Mouse (Mus musculus) Patski (cell line): ENCODE measurements around the gene B4galt1. TPM values are rescaled to one million over a fixed set of nuclear protein-coding genes. Genes with fewer than 3 reads are reported as not detected.
A peak's percentile ranks its signal among the peaks of the same experiment; 100 is the strongest.

Source experiments
- ATAC-seq: fragments of 100-300 bp; one replicate; pipeline ENCODE4 v1.8.0; 2021
- CTCF ChIA-PET: fragments of 350-600 bp; sonication (Branson Sonifier 250); formaldehyde crosslinking; loops from one replicate; lab custom pipeline; 2022; ENCODE audit warnings: inconsistent platforms; lab: Charles Lee
- POLR2A ChIA-PET: fragments of 350-600 bp; sonication (Branson Sonifier 250); formaldehyde crosslinking; loops from one replicate; lab custom pipeline; 2022; ENCODE audit warnings: antibody characterized with exemption, inconsistent platforms; lab: Charles Lee
- DNase-seq: peaks from one replicate; pipeline ENCODE4 v3.0.0-alpha.2; 2011; ENCODE audit warnings: low read depth, low spot score
- H3K27me3 ChIP-seq: fragments of 371-371 bp; one replicate; pipeline ENCODE4 v1.5.1; 2021
- CTCF ChIP-seq: fragments of 100-300 bp; IDR thresholded peaks from one replicate; pipeline ENCODE4 v1.5.1; 2021
- in situ Hi-C: fragments of 300-500 bp; cut with MboI; formaldehyde crosslinking; loops from 3 replicates; pipeline ENCODE4 v1.11.1; 2018; ENCODE audit warnings: low pct_unique_long_range_greater_than_20kb, mixed read lengths
- polyA plus RNA-seq: library from polyadenylated mRNA; unstranded; gene quantifications from one replicate; pipeline ENCODE4 v1.2.3, GENCODE M21; 2021

Gene B4galt1
- 32.1 TPM for polyA plus RNA-seq

GRCm38 (mm10) chr4:40853565-40854386, at the start of gene B4galt1:
TSS of gene B4galt1 (minus strand) at chr4:40854005.
- TF ChIP-seq CTCF: no peak
- ChIA-PET POLR2A (no interaction called here), CTCF (interaction anchor here (1.1 to 1.2 kb wide), 2 partner anchors 9 to 30 kb away, joined by 3 to 5 read pairs; no protein-coding TSS in a partner anchor)
- in situ Hi-C loops: no loop called here
- ATAC-seq (peak; percentile 92), DNase-seq (peak; percentile 81)
- H3K27me3 ChIP-seq: no peaks in the 10 kb centered on the region

- no peaks in the 10 kb centered on the region for H3K27me3 ChIP-seq
- ChIA-PET POLR2A (no interaction called here), CTCF (interaction anchor here (1.7 kb wide), 1 partner anchor 127 kb away, joined by 6 read pairs; no protein-coding TSS in a partner anchor)
- no peak for DNase-seq
- no peak for ATAC-seq
- no peak for TF ChIP-seq CTCF
- in situ Hi-C loops: no loop called here
These were observed 46.8 kb upstream of the B4galt1 start for GRCm38 (mm10) chr4:40900612-40901011.

- CTCF ChIA-PET: interaction anchor here (1.5 to 1.7 kb wide), 2 partner anchors 13 to 127 kb away, joined by 3 to 6 read pairs; no protein-coding TSS in a partner anchor
- no peak for ATAC-seq
These were observed 46.3 kb upstream of the B4galt1 start for GRCm38 (mm10) chr4:40900071-40900470.

GRCm38 (mm10) chr4:40899264-40899663, 45.5 kb upstream of the B4galt1 start:
- ATAC-seq: no peak
- ChIA-PET POLR2A (no interaction called here), CTCF (interaction anchor here (1.5 kb wide), 1 partner anchor 12 kb away, joined by 3 read pairs; no protein-coding TSS in a partner anchor)
- in situ Hi-C loops: no loop called here
- H3K27me3 ChIP-seq: no peaks in the 10 kb centered on the region
- DNase-seq: no peak
- no peak for TF ChIP-seq CTCF

More at GRCm38 (mm10) chr4:40900071-40900470, 46.3 kb upstream of the B4galt1 start:
- no peak for DNase-seq
- no peaks in the 10 kb centered on the region for H3K27me3 ChIP-seq
- in situ Hi-C loops: no loop called here
- no peak for TF ChIP-seq CTCF
- POLR2A ChIA-PET: no interaction called here

- POLR2A ChIA-PET: no interaction called here
- no peak for DNase-seq
- ATAC-seq: no peak
- no peak for TF ChIP-seq CTCF
- H3K27me3 ChIP-seq: no peaks in the 10 kb centered on the region
- in situ Hi-C loops: no loop called here
- CTCF ChIA-PET: interaction anchor here (1.0 to 1.5 kb wide), 2 partner anchors 12 to 13 kb away, joined by 3 read pairs; no protein-coding TSS in a partner anchor
These were observed 44.8 kb upstream of the B4galt1 start for GRCm38 (mm10) chr4:40898476-40899044.

GRCm38 (mm10) chr4:40895646-40896045, 41.8 kb upstream of the B4galt1 start:
- no peak for DNase-seq
- in situ Hi-C loops: no loop called here
- POLR2A ChIA-PET: no interaction called here

GRCm38 (mm10) chr4:40895118-40895517, 41.3 kb upstream of the B4galt1 start:
- no peak for TF ChIP-seq CTCF
- no peaks in the 10 kb centered on the region for H3K27me3 ChIP-seq
- in situ Hi-C loops: no loop called here
- DNase-seq: no peak
- ChIA-PET POLR2A (no interaction called here), CTCF (interaction anchor here (0.7 kb wide), 1 partner anchor 120 kb away, joined by 3 read pairs; no protein-coding TSS in a partner anchor)
- ATAC-seq: no peak

More at GRCm38 (mm10) chr4:40895646-40896045, 41.8 kb upstream of the B4galt1 start:
- CTCF ChIA-PET: interaction anchor here (0.7 kb wide), 1 partner anchor 121 kb away, joined by 3 read pairs; no protein-coding TSS in a partner anchor
- ATAC-seq: no peak
- TF ChIP-seq CTCF: peak; percentile 33
- H3K27me3 ChIP-seq: no peaks in the 10 kb centered on the region

GRCm38 (mm10) chr4:40891206-40891605, 37.4 kb upstream of the B4galt1 start:
- TF ChIP-seq CTCF: no peak
- no peak for ATAC-seq
- ChIA-PET CTCF (interaction anchor here (0.8 kb wide), 1 partner anchor 39 kb away, joined by 3 read pairs; no protein-coding TSS in a partner anchor), POLR2A (no interaction called here)
- no peak for DNase-seq
- H3K27me3 ChIP-seq: no peaks in the 10 kb centered on the region
- in situ Hi-C loops: no loop called here

GRCm38 (mm10) chr4:40889983-40890382, 36.2 kb upstream of the B4galt1 start:
- POLR2A ChIA-PET: interaction anchor here (0.6 kb wide), 1 partner anchor 34 kb away, joined by 3 read pairs; no protein-coding TSS in a partner anchor
- H3K27me3 ChIP-seq: no peaks in the 10 kb centered on the region
- ATAC-seq (no peak), DNase-seq (no peak)
- CTCF ChIA-PET: no interaction called here
- in situ Hi-C loops: no loop called here
- no peak for TF ChIP-seq CTCF

- no peaks in the 10 kb centered on the region for H3K27me3 ChIP-seq
- in situ Hi-C loops: no loop called here
- POLR2A ChIA-PET: interaction anchor here (0.6 kb wide), 1 partner anchor 33 kb away, joined by 3 read pairs; no protein-coding TSS in a partner anchor
- DNase-seq: no peak
- TF ChIP-seq CTCF: no peak
- no peak for ATAC-seq
- CTCF ChIA-PET: no interaction called here
These were observed 35.4 kb upstream of the B4galt1 start for GRCm38 (mm10) chr4:40889252-40889651.
